Mouse (Mus musculus) spleen, adult 12 weeks (tissue): ENCODE measurements around the gene Itgae.
"Not testable (repeated sequence)": the region's sequence is repeated elsewhere in the genome, so short reads cannot be mapped to it uniquely, and the experiment has no call there.

ENCODE experiments used
- DNase-seq: peaks from one replicate; pipeline ENCODE4 v3.0.0; 2022; ENCODE audit warnings: low spot score

The Itgae gene

GRCm38 (mm10) chr11:73094231-73094995 is 4.0 kb downstream of the Itgae start:
- DNase-seq, result no peak

- no peak for DNase-seq
Measured at GRCm38 (mm10) chr11:73098860-73099259, 8.5 kb downstream of the Itgae start.

GRCm38 (mm10) chr11:73099976-73100750 is 9.8 kb downstream of the Itgae start:
- no peak for DNase-seq

GRCm38 (mm10) chr11:73101308-73101707 is 10.9 kb downstream of the Itgae start:
- no peak for DNase-seq

- DNase-seq, result no peak
Measured at GRCm38 (mm10) chr11:73105246-73105645, 14.9 kb downstream of the Itgae start.

GRCm38 (mm10) chr11:73107358-73107757 is 17.0 kb downstream of the Itgae start:
- not testable (repeated sequence) for DNase-seq

GRCm38 (mm10) chr11:73108195-73108897 is 18.0 kb downstream of the Itgae start:
- DNase-seq, result no peak

GRCm38 (mm10) chr11:73108898-73109625 is 18.7 kb downstream of the Itgae start:
- DNase-seq, result no peak

DNA sequence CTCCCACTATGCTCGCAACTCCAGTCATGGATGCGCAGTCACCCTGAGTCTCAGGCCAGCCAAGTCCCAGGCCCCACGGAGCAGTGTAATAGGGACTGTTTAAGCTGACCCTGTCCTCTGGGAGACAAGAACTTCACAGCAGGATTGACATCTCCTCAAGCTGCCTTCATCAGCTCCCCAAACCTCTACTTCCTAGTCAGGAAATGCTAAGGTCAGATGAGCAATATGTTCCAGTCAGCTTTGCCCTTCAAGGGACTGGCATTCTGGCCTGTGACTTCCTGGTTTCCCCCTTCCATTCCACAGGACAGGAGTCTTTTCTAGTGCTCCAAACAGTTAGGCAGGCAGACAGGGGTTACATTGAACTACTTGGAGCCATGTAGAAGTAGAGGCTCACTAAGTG is 19.6 kb downstream of the Itgae start:
- DNase-seq, result no peak

GRCm38 (mm10) chr11:73111414-73111813 is 21.0 kb downstream of the Itgae start:
- no peak for DNase-seq

- DNase-seq, result no peak
Measured at GRCm38 (mm10) chr11:73126495-73126894, 36.1 kb downstream of the Itgae start.

DNA sequence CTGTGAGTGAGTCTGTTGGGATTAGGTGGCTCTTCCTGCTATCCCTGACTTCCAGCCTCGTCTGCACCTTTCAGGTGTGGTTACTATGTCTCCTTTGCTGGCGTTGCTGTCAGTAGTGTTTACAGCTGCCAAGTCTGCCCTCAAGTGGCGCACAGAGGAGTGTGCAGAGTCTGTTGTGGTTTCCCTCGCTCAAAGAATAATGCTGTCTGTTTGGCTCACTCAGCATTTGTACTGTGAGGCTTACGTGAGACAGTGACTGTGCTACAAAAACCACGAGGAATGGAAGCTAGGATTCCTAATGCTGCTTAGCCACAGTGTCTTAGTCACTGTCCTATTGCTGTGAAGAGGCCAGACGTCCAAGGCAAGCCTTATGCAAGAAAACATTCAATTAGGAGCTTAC is 40.6 kb downstream of the Itgae start:
- DNase-seq, result no peak

DNA sequence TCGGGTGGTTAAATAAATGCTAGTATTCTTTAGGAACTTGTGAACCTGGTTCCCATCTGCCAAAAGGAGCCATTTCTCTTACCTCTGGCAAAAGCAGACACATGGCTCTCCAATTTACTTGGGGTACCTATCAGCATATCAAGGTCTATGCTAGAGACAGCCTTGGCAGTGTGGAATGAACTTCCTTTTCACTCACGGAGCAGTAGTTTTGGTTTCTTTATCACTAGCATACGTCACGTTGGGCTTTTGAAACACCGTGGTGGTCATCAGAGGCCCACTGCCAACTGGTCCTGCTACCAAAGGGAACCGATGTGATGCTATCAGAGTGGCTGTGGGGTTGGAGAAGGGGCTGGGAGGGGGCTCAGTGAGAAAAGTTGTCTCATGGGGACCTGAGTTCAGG is 42.6 kb downstream of the Itgae start:
- no peak for DNase-seq

GRCm38 (mm10) chr11:73134222-73134621 is 43.8 kb downstream of the Itgae start:
- DNase-seq, result no peak

GRCm38 (mm10) chr11:73136587-73136986 is 46.2 kb downstream of the Itgae start:
- no peak for DNase-seq

GRCm38 (mm10) chr11:73137116-73137515 is 46.7 kb downstream of the Itgae start:
- DNase-seq, result no peak

DNA sequence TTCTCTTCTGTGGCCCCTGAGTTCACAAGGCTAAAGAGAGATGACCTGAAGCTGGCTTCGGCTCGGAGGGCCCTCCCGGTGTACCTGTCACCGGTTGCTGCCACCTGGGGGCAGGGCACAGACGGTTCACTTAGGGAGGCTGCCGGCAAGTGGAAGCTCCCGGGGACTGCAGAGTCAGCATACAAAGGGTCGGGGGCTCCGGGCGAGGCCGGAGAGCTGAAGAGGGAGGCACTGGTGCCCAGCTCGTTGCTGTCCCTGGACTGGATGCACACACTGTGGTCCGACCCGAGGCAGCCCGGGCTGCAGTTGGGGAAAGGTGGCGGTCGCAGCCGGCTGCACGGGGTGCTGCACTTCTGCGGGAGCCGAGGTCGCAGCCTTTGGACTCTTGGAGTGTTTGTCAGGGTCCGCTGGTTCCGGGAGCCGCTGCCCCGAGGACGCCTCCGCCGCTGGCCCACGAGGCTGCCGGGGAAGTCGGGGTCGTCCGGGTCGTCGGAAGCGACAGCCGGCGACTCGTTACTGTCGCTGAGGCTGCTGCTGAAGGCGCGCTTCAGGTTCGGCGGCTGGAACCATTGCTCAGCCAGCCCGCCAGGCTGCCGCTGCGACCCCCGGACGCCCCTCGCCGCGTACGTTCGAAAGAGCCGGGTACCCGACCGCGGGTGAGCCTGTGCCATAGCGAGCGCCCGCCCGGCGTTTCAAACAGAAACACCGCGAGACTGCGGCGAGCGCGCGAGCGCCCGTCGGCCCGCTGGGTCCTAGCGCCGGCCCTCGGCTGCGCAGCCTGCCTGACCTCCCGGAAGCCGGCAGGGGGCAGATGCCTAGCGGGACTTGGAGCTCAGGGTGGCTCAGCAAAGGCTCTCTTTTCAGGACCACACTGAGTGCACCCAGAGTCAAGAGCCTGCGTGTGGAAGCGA is 47.5 kb downstream of the Itgae start, which contains the start of gene Haspin:
Gene Haspin, minus strand, starts transcription at position 704 of the 911 bp plus-strand sequence.
- DNase-seq, result peak; percentile 89

DNA sequence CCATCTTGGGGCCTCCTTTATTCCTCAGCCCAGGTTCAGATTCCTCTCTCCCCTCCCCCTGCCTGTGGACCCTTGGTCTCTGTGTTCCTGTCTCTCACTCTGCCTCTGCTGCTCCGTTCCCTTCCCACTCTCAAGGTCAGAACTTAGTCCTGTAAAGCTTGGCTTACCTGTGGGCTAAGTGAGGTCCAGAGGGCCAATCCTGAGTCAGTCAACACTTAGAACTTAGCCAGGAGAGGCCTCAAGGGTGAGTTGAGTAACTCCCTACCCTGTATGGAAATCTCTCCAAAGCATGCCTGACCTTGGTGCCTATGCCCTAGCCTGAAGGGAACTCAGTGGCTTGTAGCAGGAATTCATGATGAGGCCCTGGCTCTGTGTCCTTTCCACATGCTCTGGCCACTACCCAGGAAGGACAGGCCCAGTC is 53.9 kb downstream of the Itgae start:
- DNase-seq, result no peak

DNA sequence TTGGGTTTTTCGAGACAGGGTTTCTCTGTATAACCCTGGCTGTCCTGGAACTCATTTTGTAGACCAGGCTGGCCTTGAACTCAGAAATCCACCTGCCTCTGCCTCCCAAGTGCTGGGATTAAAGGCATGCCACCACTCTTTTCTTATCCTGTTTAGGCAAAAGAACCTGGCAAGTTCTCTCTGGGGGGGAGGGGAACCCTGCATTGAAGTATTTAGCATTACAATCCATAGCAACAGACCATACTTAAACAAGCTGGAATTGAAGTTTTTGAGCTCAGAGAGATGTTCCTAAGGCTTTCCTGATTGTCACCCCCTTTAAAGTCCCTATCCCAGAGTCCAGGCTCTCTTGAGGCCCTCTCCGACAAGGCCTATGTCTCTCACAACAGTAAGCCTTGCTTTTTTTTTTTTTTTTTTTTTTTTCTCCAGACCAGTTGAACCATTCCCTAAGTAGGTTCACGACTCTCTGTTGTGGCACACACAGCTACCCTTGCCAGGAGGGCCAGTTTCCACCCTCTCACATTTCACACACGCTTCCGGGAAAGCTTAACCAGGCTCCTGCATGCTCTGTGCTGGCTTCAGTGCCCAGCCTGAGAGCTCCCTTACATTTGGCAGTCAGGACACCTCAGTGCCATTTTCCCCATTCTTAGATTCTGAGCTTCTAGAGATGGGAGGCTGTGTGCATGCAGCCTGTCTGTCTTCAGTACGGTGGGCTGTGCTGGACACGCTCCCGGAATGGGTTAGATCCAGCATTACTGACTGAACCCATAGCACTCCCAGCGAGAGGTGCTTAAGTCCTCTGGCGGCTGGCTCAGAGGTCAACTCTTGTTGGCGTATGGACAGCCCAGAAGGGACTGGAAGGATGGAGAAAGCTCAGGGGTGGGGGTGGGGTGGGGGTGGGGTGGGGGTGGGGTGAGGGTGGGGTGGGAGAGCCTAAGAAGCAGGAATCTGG is 55.9 kb downstream of the Itgae start:
- DNase-seq, result no peak

DNA sequence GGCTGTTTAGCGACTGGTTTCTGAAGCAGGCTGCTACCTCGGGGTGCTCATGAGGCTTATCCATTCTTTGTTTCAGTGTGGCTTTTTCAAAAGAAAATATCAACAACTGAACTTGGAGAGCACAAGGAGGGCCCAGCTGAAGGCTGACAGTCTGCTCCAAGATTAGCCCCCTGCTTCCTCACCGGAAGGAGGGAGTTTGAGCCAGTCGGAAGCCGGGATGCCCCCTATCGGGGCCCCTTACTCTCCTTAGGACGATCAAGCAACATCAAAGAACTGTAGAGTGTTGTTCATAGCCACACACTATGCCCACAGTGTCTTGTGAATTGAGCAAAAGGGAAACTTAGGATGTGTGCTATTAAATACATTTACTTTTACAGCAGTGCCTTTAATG is 56.6 kb downstream of the Itgae start:
- DNase-seq, result no peak
